Mouse (Mus musculus) neural tube, embryonic 10.5 days (tissue): ENCODE results near the gene Nacc2.

Source experiments
- DNase-seq: peaks from one replicate; pipeline ENCODE4 v3.0.0-alpha.2; 2017; ENCODE audit warnings: low spot score; ENCODE audit errors: extremely low spot score

Gene Nacc2

DNA sequence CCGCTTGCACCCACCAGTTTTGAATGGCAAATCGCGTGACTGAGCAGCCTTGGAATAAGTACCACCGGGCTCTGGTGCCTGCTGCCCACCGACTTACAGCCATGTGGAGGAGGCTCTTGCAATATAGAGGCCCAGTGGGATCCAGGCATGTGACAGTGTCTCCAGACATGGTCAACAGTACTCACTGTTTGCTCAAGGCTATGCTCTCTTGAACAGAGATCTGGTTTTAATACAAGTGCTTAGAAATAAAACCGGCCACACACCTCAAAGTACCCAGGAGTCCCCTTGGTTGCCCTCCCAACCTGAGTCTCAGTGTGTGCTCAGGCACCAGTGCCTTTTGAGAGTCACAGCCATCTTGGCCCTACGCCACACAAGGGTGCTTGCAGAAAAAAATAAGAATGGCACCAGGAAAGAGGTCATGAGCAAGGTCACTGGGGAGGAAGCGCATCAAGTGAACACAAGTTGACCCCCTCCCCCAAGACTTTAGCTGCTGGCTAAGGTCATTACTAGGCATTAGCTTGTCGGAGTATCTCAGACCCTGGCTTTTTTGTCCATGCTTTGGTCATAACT, at the start of gene Nacc2:
Nacc2 (minus strand) TSS at position 142 of the 570 bp plus-strand sequence.
- no peak for DNase-seq

GRCm38 (mm10) chr2:26172166-26172565, 49.1 kb upstream of the Nacc2 start:
- no peak for DNase-seq

DNA sequence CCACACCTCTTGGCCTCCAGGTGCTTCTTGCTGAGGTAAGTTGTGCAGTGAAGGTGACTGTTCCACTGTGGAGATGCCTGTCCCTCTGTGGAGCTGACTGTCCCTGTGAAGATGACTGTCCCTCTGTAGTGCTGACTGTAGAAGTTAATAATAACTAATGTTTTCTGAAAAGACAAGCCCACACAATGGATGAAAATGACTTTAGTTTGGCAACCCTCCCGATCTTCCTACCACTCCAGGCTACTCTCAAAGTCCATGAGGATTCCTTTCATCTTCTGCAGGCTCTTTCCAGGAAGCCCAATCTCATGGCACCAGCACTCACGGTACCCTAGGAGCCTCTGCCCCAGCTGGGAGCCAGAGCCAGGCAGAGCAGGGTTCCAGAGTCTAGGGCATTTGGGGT, 47.4 kb upstream of the Nacc2 start:
- no peak for DNase-seq

GRCm38 (mm10) chr2:26168843-26169579, 46.0 kb upstream of the Nacc2 start:
- DNase-seq: no peak

DNA sequence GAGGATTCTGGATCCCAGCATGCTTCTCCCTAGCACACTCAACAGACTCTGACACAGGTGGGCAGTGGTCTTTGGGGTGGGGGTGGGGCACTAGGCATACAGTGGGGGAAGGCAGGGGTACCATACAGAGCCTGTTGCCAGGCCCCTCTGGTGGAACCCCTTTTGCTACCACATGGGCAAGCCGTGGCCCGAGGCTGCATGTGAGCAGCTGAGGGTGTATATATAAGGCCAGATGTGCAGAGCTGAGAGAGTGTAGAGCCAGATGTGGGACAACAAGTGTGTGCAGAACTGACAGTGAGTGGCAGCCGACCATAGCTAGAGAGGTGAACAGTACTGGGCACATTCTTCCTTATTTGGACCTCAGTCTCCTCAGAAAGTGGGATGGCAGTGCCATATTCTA, 43.9 kb upstream of the Nacc2 start:
- DNase-seq: no peak

DNA sequence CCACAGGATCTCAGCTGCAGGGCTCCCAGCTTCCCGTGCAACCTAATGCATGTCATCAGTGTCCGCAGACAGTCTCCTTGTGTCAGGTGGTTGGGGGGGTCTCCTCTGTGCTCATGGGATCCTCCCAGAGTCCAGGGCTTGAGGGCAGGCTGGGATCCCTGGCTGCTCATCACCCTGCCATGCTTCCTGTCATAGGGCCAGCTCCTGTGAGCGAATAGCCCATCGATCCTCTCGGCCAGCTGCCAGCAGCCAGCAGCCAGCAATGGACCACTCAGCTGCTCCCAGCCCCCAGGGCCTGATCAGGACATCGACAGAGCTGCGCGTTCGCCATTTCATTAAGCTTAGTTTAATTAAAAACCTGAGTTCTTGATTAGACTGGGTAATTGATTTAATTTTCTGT, 35.0 kb upstream of the Nacc2 start:
- DNase-seq: no peak

DNA sequence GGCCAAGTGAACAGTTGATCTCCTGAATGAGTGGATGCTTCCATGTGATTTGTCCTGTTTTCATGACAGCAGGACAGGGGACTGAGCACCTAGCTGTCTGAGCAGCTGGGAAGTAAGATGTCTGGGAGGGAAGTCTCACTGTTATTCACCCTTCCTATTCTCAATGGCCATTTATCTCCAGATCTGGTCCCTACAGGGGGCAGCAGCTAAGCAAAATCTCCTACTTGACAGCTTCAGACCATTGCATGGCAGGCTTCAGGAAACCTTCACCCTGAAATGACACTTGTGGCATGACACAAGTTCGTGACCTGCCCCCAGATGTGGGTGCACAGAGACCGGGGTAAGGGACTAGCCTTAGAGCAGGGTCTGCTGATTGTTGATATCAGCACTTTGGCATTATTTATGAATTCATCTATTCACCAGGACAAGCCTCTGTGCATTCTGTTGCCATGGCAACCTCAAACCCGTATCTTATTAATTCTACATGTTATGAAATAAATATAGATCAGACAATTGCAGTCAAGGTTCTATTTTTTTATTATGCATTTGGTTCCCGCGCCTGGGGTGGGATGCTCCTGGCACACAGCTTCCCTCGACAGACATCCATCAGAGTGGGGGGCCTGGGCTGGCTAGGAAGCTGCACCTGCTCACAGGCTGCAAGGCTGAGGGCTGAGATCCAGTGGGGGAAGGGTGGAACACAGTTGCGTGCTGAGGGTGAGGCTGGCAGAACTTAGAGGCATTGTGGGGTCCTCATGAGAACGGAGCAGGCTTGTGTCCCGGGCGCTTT, 33.4 kb upstream of the Nacc2 start:
- no peak for DNase-seq

DNA sequence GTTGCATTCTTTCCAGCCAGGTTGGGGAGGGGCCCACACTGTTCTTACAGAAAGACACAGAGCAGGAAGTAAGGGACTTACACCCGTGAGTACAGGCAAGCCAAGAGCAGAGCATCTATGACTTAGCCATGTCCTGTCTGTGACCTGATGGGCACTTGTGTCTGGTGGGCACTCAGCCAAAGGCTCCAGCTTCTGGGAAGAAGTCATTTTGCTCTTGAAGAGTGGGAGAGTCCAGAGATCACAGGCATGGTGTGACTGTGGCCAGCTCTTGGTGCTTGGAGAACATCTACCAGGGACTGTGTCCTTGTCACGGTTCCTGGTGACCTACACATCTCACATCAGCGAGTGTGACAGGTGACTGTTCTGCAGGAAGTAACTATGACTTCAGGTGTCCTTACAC, 32.7 kb upstream of the Nacc2 start:
- DNase-seq: no peak

DNA sequence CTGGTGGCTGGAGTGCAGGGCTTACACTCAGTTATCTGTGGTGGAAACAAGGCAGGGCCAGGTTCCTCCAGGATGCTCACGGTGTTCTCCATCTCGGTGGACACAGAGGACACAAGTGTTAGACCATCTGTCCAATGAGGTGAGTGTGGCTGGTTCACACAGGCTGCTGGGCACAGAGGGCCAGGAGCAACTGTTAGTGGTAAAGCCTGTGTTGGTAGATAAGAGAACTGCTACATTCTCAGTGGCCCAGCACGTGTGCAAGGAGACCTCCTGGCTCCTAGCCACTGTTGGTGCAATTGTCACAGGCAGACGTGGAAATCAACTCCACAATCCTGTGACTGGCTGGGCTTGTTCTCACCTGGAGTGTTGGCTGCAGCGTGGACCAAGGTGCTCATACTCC, 31.6 kb upstream of the Nacc2 start:
- no peak for DNase-seq

GRCm38 (mm10) chr2:26153909-26154340, 30.9 kb upstream of the Nacc2 start:
- DNase-seq: peak; percentile 47

DNA sequence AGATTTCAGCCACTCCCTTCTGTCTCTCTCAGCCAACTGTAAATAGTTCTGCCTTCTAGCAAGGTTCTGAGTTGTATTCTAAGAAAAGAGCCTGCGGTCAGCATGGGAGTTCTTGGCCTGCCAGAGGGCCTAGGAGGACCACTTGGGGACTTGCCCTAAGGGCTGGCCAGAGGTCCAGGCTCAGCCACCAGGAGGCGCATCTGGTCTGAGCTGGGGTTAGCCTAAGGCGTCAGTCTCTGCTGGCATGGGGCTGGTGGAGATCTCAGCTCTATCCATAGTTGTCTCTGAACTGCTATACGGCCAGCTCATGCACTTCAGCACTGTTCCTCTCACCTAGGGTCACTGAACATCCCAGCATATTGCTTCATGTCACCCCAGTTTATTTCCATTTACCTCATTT, 30.3 kb upstream of the Nacc2 start:
- peak; percentile 54 for DNase-seq

- DNase-seq: peak; percentile 41
These were observed 24.8 kb upstream of the Nacc2 start for GRCm38 (mm10) chr2:26147706-26148370.

GRCm38 (mm10) chr2:26146337-26147042, 23.5 kb upstream of the Nacc2 start:
- DNase-seq: no peak

DNA sequence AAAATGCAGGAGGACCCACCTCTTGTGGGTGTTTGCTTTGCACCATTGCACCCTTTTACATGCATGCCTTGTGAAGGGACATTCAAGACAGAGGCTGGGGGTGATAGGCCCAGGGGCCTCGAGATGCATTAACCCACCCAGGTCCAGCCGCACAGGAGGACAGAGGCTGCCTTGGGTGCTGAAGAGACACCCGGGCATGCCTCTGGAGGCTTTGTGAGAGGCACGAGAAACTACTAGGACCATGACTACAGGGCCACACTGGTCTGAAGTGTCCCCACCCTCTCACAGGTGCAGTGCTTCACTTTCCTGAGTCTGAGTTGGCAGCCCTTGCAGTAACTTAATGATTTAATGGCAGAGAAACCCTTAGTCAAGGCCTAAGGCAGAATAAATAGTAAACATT, 22.1 kb upstream of the Nacc2 start:
- DNase-seq: no peak

DNA sequence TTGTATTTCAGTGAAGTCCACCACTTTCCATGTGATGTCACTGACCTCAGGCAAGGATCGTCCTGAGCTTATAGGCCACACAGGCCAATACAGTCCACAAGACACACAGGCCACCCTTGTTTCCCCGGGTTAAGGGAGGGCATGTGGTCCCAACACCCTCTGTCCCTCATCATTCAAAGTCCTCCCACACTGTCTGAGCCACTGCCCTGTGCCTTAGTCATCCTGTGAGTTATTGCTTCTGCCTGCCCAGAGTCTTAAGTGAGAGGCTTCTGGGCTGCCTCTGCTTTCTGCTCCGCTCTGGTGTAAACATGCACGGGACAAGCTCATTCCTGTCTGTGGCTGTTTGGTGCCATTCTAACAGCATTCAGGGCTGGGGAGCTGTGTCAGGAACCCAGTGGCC, 21.3 kb upstream of the Nacc2 start:
- DNase-seq: no peak

DNA sequence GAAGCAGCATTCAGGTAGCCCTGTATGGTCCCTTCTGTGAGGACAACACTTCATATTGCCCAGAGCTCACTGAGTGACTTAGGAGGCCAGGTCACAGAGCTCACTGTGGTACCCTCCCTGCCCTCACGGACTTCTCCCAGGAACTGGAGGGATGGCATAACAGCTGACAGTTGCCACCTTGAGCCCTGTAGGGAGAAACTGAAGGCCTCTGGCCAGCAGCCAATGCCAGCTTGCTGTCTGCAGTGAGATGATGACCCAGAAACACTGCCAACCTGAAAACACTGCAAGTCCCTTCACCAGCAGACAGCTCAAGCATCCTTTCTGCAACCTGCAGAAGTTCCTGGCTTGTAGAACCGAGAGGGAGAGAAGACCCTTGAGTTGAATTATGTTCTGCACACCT, 20.5 kb upstream of the Nacc2 start:
- DNase-seq: no peak

- no peak for DNase-seq
These were observed 20.0 kb upstream of the Nacc2 start for GRCm38 (mm10) chr2:26142986-26143385.

DNA sequence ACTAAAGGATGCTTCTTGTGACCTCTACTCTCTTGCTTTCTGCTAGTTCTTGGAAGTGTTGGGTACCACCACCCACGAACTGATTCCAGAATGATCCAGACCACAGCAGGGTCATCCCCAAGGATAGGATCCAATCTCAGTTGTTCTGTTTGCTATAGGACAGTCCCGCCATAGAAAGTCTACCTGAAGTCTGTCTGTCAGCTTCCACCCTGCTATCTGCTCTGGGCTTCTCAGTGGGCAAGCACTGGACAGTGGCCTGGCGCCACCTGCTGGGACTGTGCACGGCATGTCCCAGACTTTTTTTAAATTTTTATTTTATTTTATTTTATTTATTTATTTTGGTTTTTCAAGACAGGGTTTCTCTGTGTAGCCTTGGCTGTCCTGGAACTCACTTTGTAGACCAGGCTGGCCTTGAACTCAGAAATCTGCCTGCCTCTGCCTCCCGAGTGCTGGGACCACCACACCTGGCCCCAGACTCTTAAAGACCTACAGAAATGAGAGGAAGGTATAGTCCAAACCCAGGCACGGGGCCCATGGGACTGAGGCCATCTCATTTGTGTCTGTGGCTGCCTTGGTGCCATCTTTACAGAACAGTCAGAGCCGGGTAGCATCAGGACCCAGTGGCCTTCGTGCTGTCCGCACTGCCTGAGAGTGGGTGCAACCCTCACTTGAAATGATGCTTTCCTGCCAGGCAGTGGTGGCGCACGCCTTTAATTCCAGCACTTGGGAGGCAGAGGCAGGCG, 19.0 kb upstream of the Nacc2 start:
- peak; percentile 54 for DNase-seq

- no peak for DNase-seq
These were observed 17.9 kb upstream of the Nacc2 start for GRCm38 (mm10) chr2:26140903-26141302.

DNA sequence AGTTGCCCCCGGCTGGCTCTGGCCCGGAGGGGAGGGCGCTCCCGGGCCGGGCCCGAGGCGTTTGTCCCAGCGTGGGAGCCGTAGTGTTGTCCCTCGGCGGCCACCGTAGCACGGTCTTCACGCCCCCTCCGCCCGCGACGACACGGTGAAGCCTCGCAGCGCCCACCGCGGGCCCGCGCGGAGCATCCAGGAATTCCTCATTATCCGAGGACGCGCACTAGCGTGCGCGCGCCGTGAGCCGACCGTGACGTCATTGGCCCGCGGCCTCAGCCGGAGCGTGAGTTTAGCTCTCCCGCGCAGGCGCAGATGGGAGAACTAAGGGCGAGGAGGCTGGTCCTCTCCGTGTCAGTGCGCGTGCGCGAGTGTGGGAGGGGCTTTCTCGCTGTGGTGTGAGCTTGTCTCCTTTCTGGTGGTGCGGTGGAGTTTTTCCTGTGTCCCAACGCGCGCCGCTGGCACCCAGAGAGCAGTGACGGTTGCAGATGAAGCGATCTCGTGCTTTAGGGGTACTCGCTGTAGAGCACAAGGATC, 17.3 kb upstream of the Nacc2 start:
- peak; percentile 100 for DNase-seq
